Mouse (Mus musculus) lung, adult 2 months (tissue): Measurements from ENCODE around the gene Klhl2. TPM values are rescaled to one million over a fixed set of nuclear protein-coding genes. Genes with fewer than 3 reads are reported as not detected.

Source experiments
- DNase-seq: peaks from one replicate; pipeline ENCODE4 v3.0.0; 2022
- H3K4me1 ChIP-seq: fragments of 200-500 bp; 2 replicates; pipeline ENCODE4 v1.6.1; 2011; ENCODE audit warnings: low read length; ENCODE audit not compliant: control insufficient read depth, insufficient read depth
- H3K4me3 ChIP-seq: fragments of 200-500 bp; replicated peaks from 2 replicates; pipeline ENCODE3; 2011; ENCODE audit warnings: low read depth, mild to moderate bottlenecking, control low read depth, low read length; ENCODE audit errors: extremely low read depth
- CTCF ChIP-seq: fragments of 200-500 bp; IDR thresholded peaks from 2 replicates; pipeline ENCODE4 v1.5.1; 2011; ENCODE audit warnings: mild to moderate bottlenecking, low read length, control low read depth; ENCODE audit not compliant: insufficient read depth
- POLR2A ChIP-seq: fragments of 200-500 bp; IDR thresholded peaks from 2 replicates; pipeline ENCODE4 v1.6.1; 2011; ENCODE audit warnings: low read depth, mild to moderate bottlenecking, control low read depth, low read length, borderline replicate concordance; ENCODE audit errors: extremely low read depth
- WGBS: fragments of 180-500 bp; shearing (Covaris S2); methylation state at CpG from one replicate; pipeline ENCODE4 v1.1.7; 2018; 5-methylcytosine and 5-hydroxymethylcytosine counted together
- polyA plus RNA-seq: library from polyadenylated mRNA; depleted of rRNA; stranded (reverse); fragments of >200 nt; gene quantifications from 2 replicates; pipeline ENCODE4 v1.2.3, GENCODE M21; 2012

Klhl2 gene
- polyA plus RNA-seq, 1 experiment = 13.7 TPM

DNA sequence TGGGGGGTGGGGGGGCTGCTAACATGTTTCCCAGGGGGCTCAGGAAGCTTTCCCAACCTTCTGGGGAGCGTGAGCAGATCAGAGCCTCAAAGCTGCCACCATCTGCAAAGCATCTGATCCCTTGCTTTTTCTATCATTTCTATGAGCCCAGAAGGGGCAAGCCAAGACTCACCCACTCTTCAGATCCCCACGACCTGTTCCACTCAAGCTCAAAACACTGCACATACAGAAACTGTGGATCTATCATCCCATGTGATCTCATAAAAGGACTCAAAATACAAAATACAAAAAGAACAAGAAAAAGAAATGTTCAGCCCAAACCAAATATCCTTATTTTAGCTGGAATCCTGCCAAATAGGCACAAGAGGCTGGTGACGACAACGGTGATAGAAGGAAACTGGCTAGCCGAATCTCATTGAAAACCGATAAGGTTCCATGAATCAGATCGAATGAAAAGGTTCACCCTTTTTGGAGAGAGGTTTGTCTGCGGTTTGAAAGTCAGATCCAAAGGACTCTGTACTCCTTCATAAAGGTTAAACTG lies 1.5 kb downstream of the Klhl2 start:
- no peak for DNase-seq
- peaks cover 20% of the 10 kb centered on the region for H3K4me1 ChIP-seq
- TF ChIP-seq CTCF = no peak
- no peak for TF ChIP-seq POLR2A
- 23% methylated on average over 8 of the region's 8 CpGs for WGBS
- peak overlapping the region; percentile 35 for H3K4me3 ChIP-seq

DNA sequence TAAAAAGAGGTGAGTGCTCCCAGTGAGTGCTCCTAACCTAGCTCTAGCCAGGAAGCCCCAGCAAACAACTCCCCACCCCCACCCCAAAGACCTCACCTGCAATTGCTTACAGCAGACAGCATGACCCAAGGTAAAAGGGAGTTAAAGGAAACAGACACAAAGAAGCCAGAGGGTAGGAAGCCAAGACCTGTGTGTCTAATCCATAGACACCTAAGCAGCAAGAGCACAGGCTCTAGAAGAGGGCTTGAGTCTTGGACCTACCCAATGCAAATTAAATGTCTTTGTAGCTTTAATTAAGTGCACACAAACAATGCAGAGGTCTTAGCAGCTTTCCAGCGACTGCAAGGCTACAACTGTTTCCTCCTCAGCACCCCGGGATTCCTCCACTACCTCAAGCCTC lies 2.2 kb downstream of the Klhl2 start:
- no peak for DNase-seq
- H3K4me1 ChIP-seq = peaks cover 20% of the 10 kb centered on the region
- no peak for TF ChIP-seq POLR2A
- no peak for TF ChIP-seq CTCF
- no peak overlapping the region for H3K4me3 ChIP-seq
- WGBS = 25% methylated on average over 2 of the region's 2 CpGs

DNA sequence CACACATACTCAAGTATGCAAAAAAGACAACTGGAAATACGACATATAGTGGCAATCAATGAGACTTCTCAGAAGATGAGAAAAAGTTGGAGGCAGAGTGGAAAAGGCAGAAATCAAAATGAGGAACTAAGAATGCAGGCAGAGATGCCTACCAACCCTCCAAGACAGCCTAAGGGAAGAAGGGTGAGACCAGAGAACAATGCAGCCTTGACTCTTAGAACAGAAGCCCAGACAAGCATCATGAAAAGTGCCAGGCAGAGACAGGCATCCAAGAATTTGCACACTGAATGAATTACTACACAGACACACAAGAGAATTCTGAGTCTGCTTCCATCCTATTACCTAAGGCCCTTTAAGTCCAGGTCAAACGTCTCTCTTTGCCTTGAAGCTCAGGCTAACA lies 2.6 kb downstream of the Klhl2 start:
- H3K4me3 ChIP-seq = no peak overlapping the region
- no peak for DNase-seq
- TF ChIP-seq CTCF = no peak
- no peak for TF ChIP-seq POLR2A
- H3K4me1 ChIP-seq = peaks cover 20% of the 10 kb centered on the region
- 65% methylated on average over 2 of the region's 2 CpGs for WGBS

DNA sequence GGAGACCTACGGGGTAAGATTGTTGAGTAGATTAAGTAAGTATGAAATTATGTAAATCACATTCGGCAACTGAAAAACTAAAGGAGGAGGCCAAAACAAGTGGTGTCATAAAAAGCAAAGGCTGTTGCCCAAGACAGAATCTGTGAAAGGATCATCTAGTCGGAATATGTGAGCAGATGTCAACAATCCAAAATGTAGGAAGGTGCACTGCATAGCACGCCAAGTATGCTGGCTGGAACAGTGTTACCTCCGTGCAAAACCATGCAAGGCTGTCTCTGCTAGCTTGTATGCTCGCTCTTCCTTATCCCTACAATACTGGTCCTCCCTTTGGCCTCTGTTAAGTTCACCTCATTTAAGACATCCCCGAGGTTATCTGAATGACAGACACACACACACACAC lies 4.5 kb downstream of the Klhl2 start:
- H3K4me1 ChIP-seq = peaks cover 18% of the 10 kb centered on the region
- TF ChIP-seq CTCF (no peak), POLR2A (no peak)
- no peak for DNase-seq
- H3K4me3 ChIP-seq = no peak overlapping the region
- 57% methylated on average over 7 of the region's 7 CpGs for WGBS

DNA sequence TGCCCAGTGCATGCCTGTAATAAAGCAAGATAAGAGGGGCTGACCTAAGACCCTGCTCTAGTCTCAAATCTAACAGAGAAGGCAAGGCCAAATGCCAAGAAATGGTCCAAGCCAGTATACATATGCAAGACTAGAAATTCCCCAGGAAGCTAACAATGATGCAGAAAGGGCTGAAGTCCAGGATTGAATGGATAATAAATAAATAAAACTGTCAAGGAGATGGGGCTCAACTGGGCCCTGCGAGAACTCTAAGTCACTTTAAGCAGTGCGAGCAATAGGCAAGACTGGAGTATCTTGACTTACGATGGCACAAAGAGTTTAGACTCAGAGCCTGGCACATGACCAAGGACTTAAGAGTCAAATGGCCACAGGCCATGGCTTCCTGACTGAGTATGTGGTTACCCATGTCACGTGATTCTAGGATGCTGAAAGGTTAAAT lies 5.8 kb downstream of the Klhl2 start:
- Histone ChIP-seq H3K4me3 (no peak overlapping the region), H3K4me1 (peaks cover 18% of the 10 kb centered on the region)
- TF ChIP-seq CTCF = no peak
- no peak for TF ChIP-seq POLR2A
- DNase-seq = no peak
- 43% methylated on average over 4 of the region's 4 CpGs for WGBS

DNA sequence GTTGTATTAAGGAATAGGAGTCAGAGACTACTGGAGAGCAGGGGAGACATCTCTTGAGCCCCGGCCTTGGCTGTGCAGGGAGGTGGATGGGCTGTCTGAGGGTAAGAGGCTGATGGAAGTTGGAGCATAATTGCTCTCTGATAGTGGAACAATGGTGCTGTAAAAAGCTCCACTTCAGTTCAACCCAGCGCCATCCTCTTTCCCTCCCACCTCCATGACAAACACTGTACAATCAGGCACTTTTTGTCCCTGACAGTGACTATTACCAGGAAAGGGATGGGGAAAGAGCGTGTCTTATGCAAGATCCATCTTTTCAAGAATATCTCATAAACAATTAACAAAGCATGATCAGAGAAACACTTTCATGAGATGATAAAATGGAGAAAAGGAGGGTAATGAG lies 6.6 kb downstream of the Klhl2 start:
- 77% methylated on average over 3 of the region's 3 CpGs for WGBS
- Histone ChIP-seq H3K4me3 (no peak overlapping the region), H3K4me1 (peaks cover 15% of the 10 kb centered on the region)
- TF ChIP-seq CTCF (no peak), POLR2A (no peak)
- DNase-seq = no peak

DNA sequence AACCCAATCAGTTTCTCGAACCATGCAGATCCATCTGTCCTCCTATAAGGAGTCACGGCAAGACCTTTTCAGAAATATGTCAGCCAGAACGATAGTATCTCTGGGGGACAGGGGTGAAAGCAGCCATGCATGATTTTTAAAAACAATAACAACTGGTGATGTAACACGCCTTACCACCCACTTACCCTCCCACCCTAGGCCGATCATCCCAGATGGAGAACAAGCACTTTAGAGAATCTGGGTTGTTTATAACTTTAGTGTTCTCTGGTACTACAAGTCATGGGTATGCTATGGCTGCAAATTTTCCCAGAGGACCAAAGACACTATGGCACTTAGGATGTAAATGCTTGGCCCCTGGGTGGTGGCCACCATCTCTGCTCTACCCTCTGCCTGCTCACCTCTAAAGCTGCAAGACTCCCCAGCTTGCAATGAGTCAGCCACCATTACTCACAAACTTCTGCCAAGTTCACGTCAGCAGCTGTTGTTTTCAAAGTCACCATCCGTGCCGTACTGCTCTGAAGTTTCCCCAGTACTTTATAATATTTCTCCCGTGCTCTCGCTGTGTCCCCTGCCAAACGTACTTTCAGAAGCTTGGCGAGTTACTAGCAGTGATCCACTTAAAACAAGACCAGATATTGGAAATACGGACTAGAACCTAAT lies 7.9 kb downstream of the Klhl2 start:
- DNase-seq = peak; percentile 28
- H3K4me3 ChIP-seq = no peak overlapping the region
- TF ChIP-seq POLR2A (no peak), CTCF (no peak)
- peaks cover 9% of the 10 kb centered on the region for H3K4me1 ChIP-seq
- 74% methylated on average over 13 of the region's 13 CpGs for WGBS

DNA sequence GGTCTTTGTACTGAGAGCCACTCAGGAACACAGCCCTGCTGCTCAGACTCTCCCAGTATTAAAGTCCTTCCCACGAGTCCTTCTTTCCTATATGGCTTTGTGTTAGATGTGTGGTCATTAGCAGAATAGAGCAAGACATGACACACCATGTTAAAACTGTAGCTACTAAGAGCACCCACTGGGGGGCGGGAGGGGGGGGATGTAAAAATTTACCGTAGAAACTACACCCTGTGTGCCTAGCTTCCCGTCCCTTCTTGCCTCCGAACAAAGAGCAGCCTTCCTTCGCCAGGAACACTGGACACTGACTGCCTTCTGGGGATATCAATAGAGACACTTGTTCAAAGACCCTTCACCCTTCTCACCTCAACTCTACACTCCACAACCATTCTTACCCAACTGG lies 10.2 kb downstream of the Klhl2 start:
- DNase-seq = no peak
- no peak overlapping the region for H3K4me3 ChIP-seq
- TF ChIP-seq POLR2A = no peak
- TF ChIP-seq CTCF = no peak
- WGBS = 52% methylated on average over 6 of the region's 6 CpGs
- H3K4me1 ChIP-seq = peaks cover 5% of the 10 kb centered on the region

DNA sequence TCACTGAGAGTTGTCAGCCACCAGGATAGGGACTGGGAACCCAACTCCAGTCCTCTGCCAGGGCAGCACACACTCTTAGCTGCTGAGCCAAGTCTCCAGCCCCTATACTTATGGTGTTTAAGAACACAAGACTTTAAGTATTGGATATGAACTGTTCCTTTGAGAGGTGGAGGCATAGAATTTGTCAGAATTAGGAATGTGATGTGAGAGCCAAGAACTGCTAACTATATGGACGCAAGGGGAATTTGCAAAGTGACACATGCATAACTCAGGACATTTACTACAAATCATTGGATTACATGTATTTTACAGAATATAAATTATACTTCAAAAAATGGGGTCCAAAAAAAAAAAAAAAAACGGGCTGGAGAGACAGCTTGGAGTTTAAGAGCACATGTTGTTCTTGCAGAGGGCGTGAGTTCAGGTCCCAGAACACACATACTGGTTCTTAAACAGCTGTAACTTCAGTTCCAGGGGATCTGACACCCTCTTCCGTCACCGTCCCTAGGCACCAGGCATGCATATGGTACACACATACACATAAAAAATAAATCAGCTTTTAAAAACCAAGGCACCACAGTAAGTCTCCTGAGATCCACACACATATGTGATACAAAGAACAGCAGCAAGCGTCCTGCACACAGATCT lies 14.2 kb downstream of the Klhl2 start:
- Histone ChIP-seq H3K4me1 (no peaks in the 10 kb centered on the region), H3K4me3 (no peak overlapping the region)
- WGBS = 77% methylated on average over 6 of the region's 6 CpGs
- no peak for TF ChIP-seq POLR2A
- TF ChIP-seq CTCF = no peak
- no peak for DNase-seq

DNA sequence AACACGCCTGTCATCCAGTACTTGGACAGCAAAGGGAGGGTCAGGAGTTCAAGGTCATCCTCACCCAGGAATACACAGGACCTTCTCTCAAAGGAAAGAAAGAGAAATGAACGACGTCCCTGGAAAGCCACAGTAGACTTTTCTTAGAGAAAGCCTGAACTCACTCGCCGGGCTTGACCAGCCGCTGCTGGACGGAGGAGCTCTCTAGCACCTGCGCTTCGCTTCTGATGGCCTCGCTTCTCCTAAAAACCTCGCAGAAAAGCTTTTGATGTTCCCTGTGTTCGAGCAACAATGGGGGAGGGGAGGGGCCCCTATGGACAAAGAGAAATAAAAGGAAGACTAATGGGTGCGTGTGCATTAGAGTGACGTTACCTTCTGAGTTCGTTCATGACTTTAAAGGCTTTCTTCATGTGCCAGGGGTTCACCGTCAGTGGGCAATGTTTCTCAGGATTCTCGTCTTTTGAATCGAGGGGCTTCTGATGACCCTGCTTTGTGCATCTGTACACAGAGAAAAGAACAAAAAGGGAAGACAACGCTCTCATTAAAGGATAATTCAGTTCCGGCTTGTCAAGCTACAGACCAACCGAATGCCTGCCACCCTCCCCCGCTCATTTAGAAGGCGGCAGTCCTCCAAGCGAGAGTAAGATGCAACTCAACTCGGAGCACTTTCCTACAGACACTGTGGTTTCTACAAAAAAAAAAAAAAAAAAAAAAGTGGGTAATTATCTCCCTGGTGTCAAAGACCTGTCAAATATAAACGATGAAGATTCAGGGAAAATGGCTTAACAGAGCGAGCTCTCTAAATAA lies 15.5 kb downstream of the Klhl2 start:
- Histone ChIP-seq H3K4me3 (no peak overlapping the region), H3K4me1 (no peaks in the 10 kb centered on the region)
- 79% methylated on average over 27 of the region's 27 CpGs for WGBS
- TF ChIP-seq POLR2A (no peak), CTCF (no peak)
- DNase-seq = no peak
